Mouse (Mus musculus) gastrocnemius, adult 18-20 months (tissue): Measurements from ENCODE around the gene Sstr3. TPM values are rescaled to one million over a fixed set of nuclear protein-coding genes. Genes with fewer than 3 reads are reported as not detected.

ENCODE experiments used
- DNase-seq: peaks from one replicate; pipeline ENCODE4 v3.0.0; 2021; ENCODE audit warnings: low spot score
- total RNA-seq, 2 experiments: library from RNA; stranded (reverse); gene quantifications; 2 replicates each; pipeline ENCODE4 v1.2.3; 2021

Sstr3 gene
- total RNA-seq, 2 experiments from 2014 or later = not detected

DNA sequence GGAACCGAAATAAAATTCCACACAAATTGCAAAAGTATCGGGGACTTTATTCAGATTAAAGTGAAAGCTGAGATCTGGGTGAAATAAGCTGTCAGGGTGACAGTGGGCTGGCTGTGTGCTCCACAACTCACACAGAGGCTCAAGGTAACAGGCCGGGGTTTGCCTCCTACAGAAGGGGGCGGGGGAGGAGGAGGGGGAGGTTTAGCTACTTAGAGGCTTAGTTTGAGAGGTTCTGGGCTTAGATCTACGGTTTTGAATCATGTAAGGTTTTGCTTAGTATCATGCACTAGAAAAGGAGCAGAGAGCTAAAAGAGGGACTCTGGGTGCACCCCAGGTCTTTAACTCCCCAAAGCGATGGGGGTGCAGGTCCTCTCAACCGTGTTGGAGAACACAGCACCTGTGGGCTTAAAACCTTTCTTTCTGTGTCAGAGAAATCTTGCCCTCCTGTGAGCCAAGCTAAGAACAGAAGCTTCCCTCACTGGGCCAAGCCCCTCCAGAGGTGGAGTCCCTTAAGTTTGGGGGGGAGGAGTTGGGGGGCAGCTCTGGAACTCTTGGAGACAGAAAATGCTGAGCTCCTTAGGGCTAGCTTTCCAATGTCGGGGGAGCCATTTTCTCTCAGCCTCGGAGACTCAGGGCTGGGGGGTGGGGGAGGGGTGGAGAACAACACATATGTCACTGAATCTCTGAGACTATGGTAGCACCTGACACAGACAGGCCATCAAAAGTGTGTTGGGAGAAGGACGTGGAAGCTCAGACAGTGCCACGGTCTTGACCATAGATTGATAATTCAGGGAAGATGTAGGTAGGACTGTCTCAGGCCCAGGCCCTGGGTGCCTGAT, 14.9 kb upstream of the Sstr3 start:
- no peak for DNase-seq

DNA sequence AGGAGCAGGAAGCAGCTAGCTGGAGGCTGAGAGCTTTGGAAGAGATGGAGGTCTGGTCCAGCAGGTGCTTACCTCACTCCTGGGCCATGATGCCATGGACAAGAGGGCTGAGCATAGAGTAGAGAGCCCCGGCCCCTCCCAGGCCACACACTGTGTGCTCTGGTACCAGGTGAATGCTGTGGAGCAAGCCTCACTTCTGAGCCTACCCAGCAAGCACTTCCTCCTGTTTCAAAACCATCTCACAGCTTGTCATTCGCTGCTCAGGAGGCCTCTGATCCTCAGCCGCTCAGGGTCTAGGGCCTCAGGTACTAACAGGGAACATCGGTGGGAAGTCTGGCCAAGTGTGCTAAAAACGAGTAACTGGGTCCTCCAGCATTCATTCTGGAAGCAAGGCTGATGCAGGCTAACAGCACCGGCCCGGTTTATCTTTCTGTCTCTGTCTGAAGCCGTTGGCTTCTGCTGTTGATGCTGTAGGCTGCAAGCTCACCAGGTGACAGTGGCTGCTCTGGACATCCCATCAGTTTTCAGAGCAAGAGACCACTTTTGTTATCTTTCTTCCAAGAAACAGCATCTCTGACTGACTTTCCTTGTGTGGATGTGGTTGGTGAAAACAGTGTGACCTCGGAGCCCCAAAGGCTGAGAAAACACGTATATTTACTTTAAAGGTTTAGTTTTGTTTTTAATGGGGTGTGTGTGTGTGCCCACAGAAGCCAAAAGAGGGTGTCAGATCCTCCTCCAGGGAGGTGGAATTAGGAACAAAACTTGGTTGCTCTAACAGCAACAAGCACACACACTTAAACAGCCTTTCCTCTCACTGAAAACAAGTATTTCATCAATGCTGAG, 13.4 kb upstream of the Sstr3 start:
- DNase-seq = no peak

DNA sequence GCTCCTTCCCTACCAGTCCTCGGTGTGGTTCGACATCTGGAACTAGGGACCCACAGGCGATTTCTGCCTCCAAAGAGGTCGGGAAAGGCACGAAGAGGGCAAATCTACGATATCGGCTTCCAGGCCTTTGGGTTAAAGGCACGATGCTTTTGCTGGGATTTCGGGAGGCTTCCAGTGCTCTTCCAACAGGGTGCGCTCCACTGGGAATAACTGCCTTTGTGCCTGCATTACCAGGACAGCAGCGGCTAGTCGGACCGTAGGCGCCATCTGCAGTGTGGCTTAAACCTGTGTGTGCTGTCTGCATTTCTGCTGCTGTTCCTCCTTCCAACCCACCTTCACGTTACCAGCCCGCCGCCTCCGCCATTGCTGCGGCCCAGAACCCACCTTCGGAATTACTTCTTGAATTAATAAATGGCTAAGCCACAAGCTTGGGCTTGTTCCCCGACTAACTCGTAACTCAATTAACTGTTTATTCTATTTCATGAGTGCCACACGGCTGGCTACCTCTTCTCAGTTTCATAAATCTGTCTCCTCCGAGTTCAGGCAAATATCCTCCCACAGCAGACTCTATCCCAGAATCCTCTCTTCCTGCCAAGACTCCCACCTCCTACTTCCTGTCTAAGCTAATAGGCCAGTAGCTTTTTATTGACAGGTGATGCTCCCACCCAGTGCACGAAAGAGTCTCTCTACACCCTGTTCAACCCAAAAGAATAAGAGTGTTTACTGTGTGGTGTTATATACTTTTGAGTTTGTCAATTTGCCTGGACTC, 10.2 kb upstream of the Sstr3 start:
- DNase-seq = no peak

DNA sequence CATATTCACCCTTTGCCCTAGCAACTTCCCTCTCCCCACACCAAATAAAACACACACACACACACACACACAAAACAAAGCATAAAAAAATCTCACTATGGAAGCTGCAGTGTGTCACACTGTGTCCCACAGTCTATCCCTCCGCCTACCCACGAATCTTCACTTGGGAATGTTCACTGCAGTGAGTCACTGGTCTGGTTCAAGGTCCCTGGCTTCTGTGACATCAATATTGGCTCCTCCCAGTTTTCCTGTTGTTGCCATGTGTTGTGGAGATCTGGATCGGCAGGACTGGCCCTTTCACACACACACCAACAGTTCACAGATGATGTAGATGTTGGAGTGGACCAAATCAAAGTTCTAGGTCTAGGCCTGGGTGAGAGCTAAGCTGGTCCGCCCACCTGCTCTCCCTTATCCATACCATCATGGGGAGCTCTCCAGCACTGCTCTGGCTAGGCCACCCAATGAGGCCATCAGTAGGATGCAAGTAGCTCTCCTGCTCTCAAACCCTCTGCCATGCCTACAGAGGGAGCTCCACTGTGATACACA, 4.8 kb upstream of the Sstr3 start:
- no peak for DNase-seq

DNA sequence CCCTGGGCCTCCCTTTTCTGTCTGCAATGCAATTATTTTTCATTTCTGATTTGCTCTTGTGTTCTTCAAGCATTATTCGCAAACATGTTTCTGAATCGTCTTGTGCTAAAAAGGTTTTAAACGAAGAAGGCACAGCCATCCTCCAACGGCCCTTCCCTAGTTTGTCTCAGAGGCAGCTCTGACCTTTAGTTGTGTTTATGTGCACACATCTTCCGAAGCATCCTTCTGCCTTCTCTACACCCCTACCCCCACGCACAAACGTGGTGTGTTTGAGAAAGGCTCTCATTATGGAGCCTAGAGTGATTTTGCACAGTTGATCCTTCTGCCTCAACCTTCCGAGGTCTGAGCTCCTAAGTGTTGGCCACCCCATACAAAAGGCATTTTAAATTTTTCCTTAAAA, 4.2 kb upstream of the Sstr3 start:
- DNase-seq = no peak

DNA sequence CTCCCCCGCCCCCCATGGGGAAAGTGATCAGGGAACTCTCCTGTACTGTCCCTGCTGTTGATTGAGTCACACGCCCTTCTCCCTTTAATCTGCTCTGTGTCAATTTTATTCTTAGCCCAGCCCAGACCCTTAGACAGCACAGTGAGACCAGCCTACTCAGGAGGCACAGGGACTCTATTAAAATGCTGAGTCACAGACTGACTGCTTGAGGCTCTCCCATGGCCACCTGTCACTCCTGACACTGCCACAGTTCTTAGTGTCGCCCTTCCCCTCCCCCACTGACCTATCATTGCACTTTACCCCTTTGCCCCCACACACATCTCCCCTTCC, 3.8 kb upstream of the Sstr3 start:
- no peak for DNase-seq

DNA sequence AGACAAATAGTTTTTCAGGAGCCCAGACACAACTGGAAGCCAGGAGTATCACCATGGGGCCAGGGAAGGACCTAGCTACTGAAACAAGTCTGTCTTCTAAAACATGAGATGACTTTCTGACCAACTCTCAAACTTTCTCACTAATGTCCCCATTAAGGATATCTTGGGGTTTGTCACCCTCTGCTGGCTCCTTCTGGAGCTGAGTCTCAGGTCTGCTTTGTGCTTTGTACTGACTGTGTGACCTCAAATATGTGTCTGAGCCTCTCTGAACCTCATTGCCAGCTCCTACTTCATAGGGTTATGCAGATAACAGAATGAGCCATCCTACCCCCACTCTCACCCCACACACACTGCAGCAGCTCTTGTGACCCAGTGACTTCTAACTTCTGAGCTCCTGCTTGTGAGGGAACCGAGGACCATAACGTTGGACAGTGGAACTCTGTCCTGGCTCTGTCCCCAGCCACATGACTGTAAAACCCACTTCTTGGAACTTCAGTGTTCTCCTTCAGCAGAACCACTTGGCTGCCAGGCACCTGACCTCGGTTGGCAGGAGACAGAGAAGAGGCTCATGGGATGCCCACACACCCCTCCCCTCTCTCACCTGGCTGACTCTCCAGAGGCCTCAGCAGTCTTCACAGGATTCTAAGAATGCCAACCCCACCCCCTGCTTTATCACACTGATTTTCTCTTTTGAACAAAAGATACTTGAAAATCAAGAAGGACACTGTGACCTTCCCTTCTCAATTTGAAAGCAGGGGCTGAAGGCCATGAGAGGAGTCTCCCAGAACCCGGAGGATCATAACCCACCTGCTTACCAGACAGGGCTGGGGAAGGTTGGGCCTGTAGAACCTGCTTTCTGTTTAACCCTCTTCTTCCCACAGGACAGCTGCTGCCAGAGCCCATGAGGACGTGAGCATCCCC, 3.2 kb upstream of the Sstr3 start:
- DNase-seq = peak; percentile 52

DNA sequence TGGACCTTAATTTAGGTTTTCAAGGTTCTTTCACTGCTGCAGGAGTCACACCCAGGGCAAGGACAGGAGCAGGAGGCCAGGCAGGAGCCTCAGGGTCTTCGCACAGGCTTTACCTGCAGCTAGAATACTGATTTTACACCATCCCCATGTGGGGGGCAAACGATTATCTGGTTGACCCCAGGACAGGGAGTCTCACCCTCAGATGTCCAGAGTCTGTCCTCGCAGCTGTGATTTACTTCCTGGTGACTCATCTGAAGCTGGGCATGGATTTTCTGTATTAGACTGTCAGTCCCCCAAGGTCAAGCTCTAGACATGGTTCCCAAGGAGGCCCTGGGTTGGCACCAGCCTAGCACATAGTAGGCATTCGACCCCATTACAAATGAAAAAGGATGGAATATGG, 1.6 kb upstream of the Sstr3 start:
- no peak for DNase-seq

DNA sequence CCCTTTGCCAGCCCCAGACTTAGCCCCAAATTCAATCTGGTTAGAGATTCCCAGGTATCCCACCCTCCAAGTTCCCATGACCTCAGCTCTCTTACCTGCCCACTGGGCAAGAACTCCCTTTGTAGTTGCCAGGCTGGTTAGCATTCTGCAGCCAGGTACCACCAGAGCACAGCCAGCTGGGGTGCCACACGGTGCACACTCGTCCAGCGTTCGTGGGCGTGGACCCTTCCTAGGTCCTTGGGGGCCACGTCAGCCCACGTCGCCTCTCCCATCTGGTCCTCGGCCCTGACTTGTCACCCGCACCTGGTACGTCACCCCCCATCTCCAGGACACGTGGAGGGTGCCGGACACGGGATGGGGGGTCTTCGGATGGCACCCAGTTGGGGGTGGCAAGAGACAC, 444 bp downstream of the Sstr3 start:
- no peak for DNase-seq

DNA sequence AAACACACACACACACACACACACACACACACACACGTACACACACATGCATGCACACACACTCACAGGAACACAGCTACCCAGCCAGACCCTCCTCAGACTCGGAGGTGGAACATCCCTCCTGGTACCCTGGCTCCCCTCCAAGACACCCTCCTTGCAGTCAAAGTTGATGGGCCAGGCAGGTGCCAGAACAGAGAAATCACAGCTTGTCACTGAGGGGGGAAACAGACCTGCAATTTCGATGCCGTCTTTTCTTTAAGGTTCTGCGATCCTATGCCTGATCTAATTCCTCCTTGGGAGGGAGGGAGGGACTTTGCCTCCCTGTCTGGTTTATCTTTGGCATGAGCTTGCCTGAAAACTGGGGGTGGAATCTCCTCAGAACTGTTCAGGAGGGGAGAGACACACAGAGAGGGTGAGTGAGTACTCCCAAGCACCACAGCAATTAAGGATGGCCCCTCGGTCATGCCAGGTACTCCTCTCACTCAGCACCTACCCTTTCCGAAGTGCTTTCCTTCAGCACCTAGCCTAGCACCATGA, 1.6 kb downstream of the Sstr3 start:
- no peak for DNase-seq

DNA sequence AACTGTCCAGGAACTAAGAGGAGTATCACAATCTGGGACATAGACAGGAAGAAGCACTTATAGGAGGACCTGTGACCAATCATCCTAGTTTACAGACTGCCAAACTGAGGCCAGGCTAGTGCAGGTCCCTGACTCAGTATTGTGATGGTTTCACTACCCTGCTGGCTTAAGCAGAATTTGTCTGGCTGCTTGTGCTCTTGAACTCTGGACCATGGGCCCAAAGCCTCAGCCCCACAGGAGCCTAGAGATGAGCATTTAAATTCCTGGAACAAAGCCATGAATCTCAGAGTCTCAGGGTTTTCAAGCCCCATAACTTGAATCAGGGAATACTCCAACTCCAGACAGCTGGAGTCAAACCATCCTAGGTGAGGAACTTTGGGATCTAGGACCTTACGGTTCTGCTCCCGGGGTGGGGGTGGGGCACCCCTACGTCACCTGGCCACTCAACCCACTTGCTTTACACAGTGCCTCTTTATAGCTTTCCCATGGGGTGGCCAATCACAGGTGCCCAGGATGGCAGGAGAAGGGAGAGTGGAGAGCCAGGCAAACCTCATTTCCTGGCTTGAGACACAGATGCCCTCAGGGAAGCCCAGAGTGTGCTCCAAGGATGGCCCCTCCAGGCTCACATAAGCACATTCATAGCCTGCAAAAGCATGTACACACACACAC, 2.3 kb downstream of the Sstr3 start:
- no peak for DNase-seq

DNA sequence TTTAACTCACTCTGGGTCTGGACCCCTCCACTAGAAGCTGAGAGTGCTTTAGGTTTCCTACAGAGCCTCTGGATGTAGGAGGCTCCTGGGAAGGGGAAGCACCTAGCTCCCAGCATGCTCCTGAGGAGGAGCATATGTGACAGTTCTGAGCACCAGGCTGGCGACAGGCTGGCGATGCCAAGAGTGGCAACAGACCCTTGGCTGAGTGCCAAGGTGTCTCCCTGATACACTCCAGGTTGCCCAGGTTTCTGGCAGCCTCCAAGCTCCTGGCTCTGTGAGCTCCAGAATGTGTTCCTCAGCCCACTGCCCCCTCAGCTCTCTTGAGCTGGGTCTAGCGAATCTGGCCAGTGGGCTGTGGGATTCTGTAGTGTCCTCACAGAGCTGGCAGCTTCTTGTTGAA, 2.9 kb downstream of the Sstr3 start:
- DNase-seq = no peak

DNA sequence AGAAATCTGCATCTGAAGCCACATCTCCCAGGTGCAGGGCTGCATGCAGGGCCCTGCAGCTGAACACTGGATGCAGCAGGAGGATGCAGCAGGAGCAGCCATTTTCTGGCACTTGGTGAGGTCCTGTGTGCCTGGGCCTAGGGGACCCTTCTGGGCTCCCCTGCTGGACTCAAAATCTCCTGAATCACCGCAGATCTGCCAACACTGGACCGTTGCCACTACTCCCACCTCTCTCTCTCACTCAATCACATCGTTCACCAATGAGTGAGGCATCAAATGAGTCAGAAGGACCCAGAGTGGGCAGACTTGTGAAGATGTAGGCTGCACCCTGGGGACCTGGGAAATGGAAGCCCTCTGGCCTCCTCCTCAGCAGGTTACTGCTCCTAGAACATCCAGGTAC, 3.4 kb downstream of the Sstr3 start:
- no peak for DNase-seq

DNA sequence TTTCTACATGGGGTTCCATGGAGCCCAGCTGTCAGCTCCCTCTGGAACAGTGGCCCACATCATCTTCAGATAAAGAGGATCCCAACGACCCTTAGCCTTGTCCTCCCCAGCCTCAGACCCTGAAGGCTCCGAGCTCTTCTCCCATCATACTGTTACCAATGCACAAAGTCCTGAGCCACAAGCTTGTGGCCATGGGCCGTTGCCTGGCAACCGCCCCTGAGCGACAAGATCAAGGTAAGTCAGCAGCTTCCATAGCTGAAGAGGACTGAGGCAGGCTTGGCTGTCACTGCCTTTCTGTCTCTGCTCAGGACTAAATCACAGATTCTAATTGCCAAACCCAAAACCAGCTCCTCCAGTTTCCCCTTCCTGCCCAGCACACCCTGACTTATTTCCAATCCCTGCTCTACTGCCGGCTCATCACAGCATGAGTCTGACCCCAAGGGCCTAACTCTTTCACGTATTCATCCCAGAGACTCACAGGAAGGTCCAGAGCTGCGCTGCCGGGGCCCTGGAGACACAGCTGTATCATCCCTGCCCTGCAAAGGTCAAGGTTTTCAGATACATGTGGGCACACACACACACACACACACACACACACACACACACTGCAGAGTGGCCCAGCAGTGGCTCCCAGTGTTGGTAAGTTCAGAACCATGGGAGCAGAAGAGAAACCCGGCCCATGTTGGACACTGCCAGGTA, 8.6 kb downstream of the Sstr3 start:
- no peak for DNase-seq

DNA sequence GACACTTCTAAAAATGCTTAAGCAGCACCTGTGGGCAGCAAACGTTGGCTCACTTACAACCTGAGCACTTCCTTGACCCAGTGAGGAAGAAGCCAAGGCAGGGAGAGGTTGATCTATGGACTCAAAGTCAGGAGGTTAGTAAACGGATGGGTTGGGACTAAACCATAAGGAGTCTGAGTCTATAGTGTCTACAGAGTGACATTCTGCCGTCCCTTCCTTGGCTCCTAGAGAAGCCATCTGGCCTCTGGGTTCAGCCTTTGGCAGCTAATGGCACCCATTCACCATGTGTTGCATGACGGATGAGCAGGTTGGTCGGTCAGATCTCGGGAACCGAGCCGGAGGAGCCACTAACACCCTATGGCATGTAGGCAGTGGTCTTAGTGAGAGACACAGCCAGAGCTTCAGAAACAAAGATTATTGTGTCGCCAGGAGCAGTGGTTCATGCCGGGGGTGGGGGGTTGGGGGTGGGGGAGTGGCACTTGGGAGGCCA, 11.1 kb downstream of the Sstr3 start:
- no peak for DNase-seq

DNA sequence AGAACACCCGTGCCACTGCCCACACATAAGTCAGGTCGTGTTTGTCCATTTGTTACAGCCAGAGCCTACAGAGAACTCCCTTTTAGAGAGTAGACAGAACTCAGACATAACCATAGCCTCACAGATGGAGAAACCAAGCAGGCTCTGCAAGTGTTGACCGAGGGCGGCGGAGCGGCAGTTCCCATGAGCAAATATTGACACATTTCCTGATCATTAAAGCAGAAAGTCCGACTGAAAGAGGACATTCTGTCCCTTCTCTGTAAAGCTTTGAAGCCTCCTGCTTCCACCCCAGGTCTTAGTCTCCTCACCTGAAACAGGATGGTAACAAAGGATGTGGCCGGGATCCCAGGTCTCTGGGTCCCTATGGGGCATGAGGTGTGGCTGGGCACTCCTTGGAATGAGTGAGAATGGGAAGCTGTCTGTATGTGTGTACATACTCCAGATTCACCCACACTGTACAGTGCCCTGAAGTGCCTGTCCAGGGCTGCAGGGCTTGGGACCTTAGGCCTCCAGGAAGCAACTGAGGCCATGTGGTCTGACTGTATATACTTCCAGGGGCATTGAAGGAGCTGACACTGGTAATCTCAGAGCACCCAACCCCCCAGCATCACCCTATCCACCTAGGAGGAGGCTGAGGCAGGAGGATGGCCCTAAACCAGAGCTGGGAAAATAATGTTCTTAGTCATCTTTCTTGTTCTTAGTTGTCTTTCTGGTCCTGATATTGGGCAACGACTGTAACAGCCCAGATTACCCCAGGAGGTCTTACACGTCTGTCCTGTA, 11.7 kb downstream of the Sstr3 start:
- DNase-seq = no peak

DNA sequence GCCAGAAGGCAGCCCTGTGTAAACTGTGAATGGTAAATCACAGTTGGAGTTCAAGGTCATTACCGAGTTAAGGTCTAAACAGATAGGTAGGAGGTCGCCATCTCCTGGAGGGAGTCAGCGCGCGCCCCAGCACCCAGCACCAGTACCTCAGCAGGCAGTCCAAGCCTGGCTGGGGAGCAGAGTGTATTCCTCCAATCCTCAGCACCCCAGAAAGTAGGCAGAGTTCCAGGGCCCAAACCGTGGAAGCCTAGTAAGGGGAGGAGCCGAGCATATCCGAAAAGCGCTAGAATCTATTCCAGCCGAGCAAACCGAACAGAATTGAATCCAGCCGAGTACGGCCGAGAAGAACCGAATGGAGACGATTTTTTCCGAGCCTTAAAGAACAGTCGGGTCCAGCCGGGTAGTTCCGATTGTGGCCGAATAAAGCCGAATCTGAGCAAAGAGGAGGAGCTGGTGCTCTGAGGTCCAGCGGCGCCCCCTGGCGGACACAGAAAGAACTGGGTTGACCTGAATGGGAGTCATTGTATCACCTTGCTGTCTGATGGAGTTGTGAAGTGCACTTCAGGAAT, 12.5 kb downstream of the Sstr3 start:
- DNase-seq = peak; percentile 99

DNA sequence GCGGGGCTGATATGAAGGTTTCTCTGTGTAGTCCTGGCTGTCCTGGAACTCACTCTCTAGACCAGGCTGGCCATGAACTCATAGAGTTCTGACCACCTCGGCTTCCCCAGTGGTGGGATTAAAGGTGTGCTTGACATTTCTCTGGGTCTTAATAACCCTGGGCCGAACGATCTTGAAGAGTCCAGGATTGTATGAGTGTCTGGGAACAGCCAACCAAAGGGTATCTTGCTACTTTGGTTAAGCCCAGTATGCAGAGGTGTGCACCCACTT, 13.1 kb downstream of the Sstr3 start:
- no peak for DNase-seq
